Mouse (Mus musculus) heart, embryonic 12.5 days (tissue): ENCODE data around the gene Gpr45. TPM values are rescaled to one million over a fixed set of nuclear protein-coding genes. Genes with fewer than 3 reads are reported as not detected.

Experiments
- microRNA-seq: library from miRNA; unstranded; fragments of <30 nt; microRNA quantifications from one replicate; pipeline ENCODE4, GENCODE M21; 2017
- polyA plus RNA-seq: library from polyadenylated mRNA; unstranded; fragments of >200 nt; fragmentation: Nextera tagmentation; extraction: Ambion mirVana; gene quantifications from 2 replicates; pipeline ENCODE4 v1.2.1, GENCODE M21; 2016

The Gpr45 gene
- polyA plus RNA-seq, 1 experiment from 2014 or later, result 3.0 TPM

Small RNA genes within 50 kb of the gene (microRNA-seq; reads per million reads assigned to microRNA genes)
- not detected for gene Gm24001

Other genes starting within 250 kb of the Gpr45 start
- gene Mrps9, start 101.6 kb upstream of the Gpr45 start, polyA plus RNA-seq, result 57.7 and 61.1 TPM in 2 replicates
- 9.6 and 10.6 TPM in 2 replicates for gene Tgfbrap1, start 145.8 kb downstream of the Gpr45 start, polyA plus RNA-seq
- 25.7 and 27.8 TPM in 2 replicates for gene AI597479, start 145.8 kb downstream of the Gpr45 start, polyA plus RNA-seq
- gene Fhl2, start 244.1 kb downstream of the Gpr45 start, polyA plus RNA-seq, result 203 and 205 TPM in 2 replicates